Mouse (Mus musculus): Measurements from ENCODE around the gene Tanc2. TPM values are rescaled to one million over a fixed set of nuclear protein-coding genes. Genes with fewer than 3 reads are reported as not detected.

The Tanc2 gene
- polyA plus RNA-seq, 1 experiment from 2014 or later, result 4.4 TPM

DNA sequence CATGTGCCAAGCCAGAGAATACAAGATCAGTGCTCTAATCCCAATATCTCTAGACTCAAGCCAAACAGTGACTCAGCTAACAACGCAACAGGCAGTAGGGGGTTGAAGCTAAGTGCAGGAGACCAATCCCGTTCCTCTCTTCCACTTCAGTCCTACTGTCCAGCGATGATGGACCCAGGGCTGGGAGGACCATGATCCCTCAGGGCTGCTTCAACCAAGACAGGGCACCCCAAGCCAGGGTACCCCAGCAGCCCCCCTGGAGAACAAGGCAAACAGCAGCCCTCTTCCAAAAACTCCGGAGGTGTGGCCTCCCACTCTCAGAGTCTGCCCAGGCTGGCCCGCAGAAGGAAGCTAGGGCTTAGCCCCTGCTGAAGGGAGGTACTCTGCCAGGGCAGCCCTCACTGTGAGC, 344.5 kb downstream of the Tanc2 start:
- no peaks in the 10 kb centered on the region for H3K9me3 ChIP-seq (replicated peaks)
- H3K4me1 ChIP-seq, result no peaks in the 10 kb centered on the region
- no peak overlapping the region for H3K9ac ChIP-seq
- H3K27me3 ChIP-seq (replicated peaks), result peaks cover 17% of the 10 kb centered on the region; the same call in 1 of the 2 replicates
- no peak for ATAC-seq
- H3K4me3 ChIP-seq, result no peak overlapping the region
- no peak overlapping the region for H3K4me2 ChIP-seq
- WGBS (ENCODE audit: insufficient replicate concordance), result 45% methylated on average over 5 of the region's 5 CpGs
- H3K27ac ChIP-seq, result no peak overlapping the region
- no peaks in the 10 kb centered on the region for H3K36me3 ChIP-seq

- no peak overlapping the region for H3K27ac ChIP-seq
- no peak overlapping the region for H3K9ac ChIP-seq
- no peaks in the 10 kb centered on the region for H3K4me1 ChIP-seq
- no peaks in the 10 kb centered on the region for H3K36me3 ChIP-seq
- H3K27me3 ChIP-seq (replicated peaks), result peaks cover 22% of the 10 kb centered on the region
- WGBS (ENCODE audit: insufficient replicate concordance), result 55% methylated on average over 6 of the region's 6 CpGs
- H3K4me3 ChIP-seq, result no peak overlapping the region
- no peak overlapping the region for H3K4me2 ChIP-seq
- no peaks in the 10 kb centered on the region for H3K9me3 ChIP-seq (replicated peaks)
- ATAC-seq, result no peak
These were observed 345.0 kb downstream of the Tanc2 start for GRCm38 (mm10) chr11:105934816-105935215.

DNA sequence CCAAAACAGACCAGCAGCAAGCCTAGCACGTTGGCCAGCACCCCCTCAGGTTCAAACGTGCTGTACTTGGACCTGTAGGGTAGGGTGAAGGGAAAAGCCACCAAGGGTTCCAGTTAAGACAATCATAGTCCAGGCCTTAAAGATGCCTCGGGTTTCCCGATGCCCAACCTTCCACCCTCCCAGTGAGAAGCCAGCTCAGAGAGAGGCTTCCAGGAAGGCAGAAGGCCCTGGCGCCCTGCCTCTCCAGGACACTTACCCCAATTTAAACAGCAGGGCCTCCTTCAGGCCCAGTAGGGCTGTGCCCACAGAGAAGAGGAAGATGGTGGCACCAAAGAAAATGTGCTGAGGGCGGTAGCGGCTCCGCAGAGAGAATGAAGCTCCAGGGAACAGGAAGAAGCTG, 345.7 kb downstream of the Tanc2 start:
- no peaks in the 10 kb centered on the region for H3K4me1 ChIP-seq
- WGBS (ENCODE audit: insufficient replicate concordance), result 65% methylated on average over 8 of the region's 8 CpGs
- no peak overlapping the region for H3K27ac ChIP-seq
- H3K27me3 ChIP-seq (replicated peaks), result peaks cover 28% of the 10 kb centered on the region
- H3K36me3 ChIP-seq, result no peaks in the 10 kb centered on the region
- no peak overlapping the region for H3K9ac ChIP-seq
- no peaks in the 10 kb centered on the region for H3K9me3 ChIP-seq (replicated peaks)
- H3K4me2 ChIP-seq, result no peak overlapping the region
- no peak overlapping the region for H3K4me3 ChIP-seq
- ATAC-seq, result no peak

GRCm38 (mm10) chr11:105936200-105936599, 346.4 kb downstream of the Tanc2 start:
- peaks cover 34% of the 10 kb centered on the region for H3K27me3 ChIP-seq (replicated peaks)
- H3K4me3 ChIP-seq, result no peak overlapping the region
- no peaks in the 10 kb centered on the region for H3K9me3 ChIP-seq (replicated peaks)
- WGBS (ENCODE audit: insufficient replicate concordance), result 71% methylated on average over 6 of the region's 6 CpGs
- no peaks in the 10 kb centered on the region for H3K4me1 ChIP-seq
- H3K4me2 ChIP-seq, result no peak overlapping the region
- no peaks in the 10 kb centered on the region for H3K36me3 ChIP-seq
- H3K9ac ChIP-seq, result no peak overlapping the region
- no peak for ATAC-seq
- no peak overlapping the region for H3K27ac ChIP-seq

DNA sequence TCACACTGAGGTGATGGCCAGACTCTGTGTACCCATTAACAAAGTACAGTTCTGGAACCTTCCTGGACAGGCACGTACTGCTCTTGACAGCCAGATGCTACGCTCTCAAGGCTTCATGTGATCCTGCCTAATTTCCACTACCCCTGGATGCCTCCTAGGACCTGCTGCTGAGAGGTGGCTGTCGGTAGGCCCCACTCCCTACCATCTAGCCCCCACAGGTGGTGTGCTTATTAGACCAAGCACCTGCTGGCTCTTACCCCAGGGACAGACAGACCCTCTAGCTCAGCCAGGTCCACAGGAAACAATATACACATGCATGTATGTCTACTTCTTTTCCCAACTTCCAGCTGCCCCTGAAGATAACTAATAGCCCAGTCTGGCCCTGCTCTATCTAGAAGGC, 347.2 kb downstream of the Tanc2 start:
- Histone ChIP-seq H3K4me3 (no peak overlapping the region), H3K9me3 (replicated peaks) (no peaks in the 10 kb centered on the region), H3K27ac (no peak overlapping the region), H3K9ac (no peak overlapping the region), H3K36me3 (no peaks in the 10 kb centered on the region), H3K27me3 (replicated peaks) (peaks cover 42% of the 10 kb centered on the region), H3K4me2 (no peak overlapping the region), H3K4me1 (0 out of 2 replicates have a peak, but pooled peaks cover 2% of the 10 kb centered on the region)
- no peak for ATAC-seq
- WGBS (ENCODE audit: insufficient replicate concordance), result 72% methylated on average over 3 of the region's 3 CpGs

GRCm38 (mm10) chr11:105938771-105939170, 349.0 kb downstream of the Tanc2 start:
- no peak overlapping the region for H3K4me2 ChIP-seq
- ATAC-seq, result no peak
- H3K9me3 ChIP-seq (replicated peaks), result no peaks in the 10 kb centered on the region
- no peak overlapping the region for H3K9ac ChIP-seq
- no peak overlapping the region for H3K27ac ChIP-seq
- WGBS (ENCODE audit: insufficient replicate concordance), result 59% methylated on average over 9 of the region's 9 CpGs
- peaks cover 13% of the 10 kb centered on the region for H3K4me1 ChIP-seq
- H3K27me3 ChIP-seq (replicated peaks), result peaks cover 60% of the 10 kb centered on the region
- no peak overlapping the region for H3K4me3 ChIP-seq
- H3K36me3 ChIP-seq, result no peaks in the 10 kb centered on the region

- Histone ChIP-seq H3K9ac (no peak overlapping the region), H3K36me3 (no peaks in the 10 kb centered on the region), H3K27me3 (replicated peaks) (peaks cover 82% of the 10 kb centered on the region), H3K4me2 (no peak overlapping the region), H3K9me3 (replicated peaks) (no peaks in the 10 kb centered on the region), H3K4me3 (no peak overlapping the region), H3K27ac (no peak overlapping the region), H3K4me1 (peaks cover 38% of the 10 kb centered on the region)
- 53% methylated on average over 8 of the region's 8 CpGs for WGBS (ENCODE audit: insufficient replicate concordance)
- ATAC-seq, result no peak
These were observed 352.2 kb downstream of the Tanc2 start for GRCm38 (mm10) chr11:105941973-105942372.

DNA sequence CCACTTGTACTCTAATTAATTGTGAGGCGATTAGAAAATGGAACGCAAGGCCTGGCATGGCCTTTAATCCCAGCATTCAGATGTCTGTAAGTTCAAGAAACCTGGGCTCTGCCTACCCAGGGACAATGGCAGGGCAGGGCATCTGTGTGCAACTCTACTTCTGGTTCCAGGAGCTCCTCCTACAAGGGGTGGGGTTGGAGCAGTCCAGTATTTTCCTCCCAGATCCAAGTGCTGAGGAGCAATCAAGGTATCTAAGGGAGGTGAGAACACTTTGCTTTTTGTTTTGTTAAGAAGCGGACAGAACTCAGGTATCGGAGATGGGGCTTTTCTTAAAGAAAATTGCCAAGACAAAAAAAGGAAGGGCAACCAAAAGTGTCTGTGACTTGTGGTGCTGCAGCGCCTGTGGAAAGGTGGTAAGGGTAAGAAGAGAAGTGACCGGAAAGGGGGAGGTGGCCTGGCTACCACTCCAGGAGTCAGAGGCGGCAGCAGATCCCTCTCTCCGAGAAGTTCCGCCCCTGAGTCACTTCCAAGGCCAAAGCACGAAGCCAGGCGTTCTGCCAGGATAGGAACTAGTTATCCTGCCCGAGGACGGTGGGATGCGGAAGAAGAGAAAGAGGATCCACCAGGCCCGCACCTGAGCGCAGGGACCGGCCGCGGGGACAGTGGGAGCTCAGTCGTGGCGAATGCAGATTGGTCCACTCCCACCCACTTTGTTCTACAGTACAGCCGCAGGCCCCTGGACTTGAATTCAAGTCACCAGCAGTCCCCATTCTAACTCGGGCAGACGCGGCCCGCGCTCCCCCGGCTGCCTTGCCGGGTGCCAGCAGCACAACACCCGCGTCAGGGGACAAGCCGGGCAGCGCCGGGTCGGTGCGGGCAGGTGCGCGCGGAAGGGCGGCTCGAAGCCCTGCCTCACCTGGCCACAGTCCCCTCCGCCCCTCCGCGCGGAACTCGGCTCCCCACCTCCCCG, 353.6 kb downstream of the Tanc2 start:
- Histone ChIP-seq H3K9ac (peak overlapping the region; percentile 62), H3K4me2 (peak overlapping the region; percentile 98), H3K36me3 (no peaks in the 10 kb centered on the region), H3K27ac (no peak overlapping the region), H3K4me1 (peaks cover 41% of the 10 kb centered on the region), H3K9me3 (replicated peaks) (no peaks in the 10 kb centered on the region), H3K27me3 (replicated peaks) (peaks cover 78% of the 10 kb centered on the region), H3K4me3 (peak overlapping the region; percentile 68)
- 6% methylated on average over 44 of the region's 47 CpGs for WGBS (ENCODE audit: insufficient replicate concordance)
- no peak for ATAC-seq

GRCm38 (mm10) chr11:105944126-105944621, 354.4 kb downstream of the Tanc2 start:
- Histone ChIP-seq H3K9me3 (replicated peaks) (no peaks in the 10 kb centered on the region), H3K9ac (peak overlapping the region; percentile 62), H3K4me1 (peaks cover 41% of the 10 kb centered on the region), H3K27me3 (replicated peaks) (peaks cover 75% of the 10 kb centered on the region), H3K4me2 (peak overlapping the region; percentile 98), H3K36me3 (no peaks in the 10 kb centered on the region), H3K27ac (no peak overlapping the region), H3K4me3 (peak overlapping the region; percentile 68)
- WGBS (ENCODE audit: insufficient replicate concordance), result under 1% methylated on average over 58 of the region's 59 CpGs
- peak; percentile 70 for ATAC-seq

GRCm38 (mm10) chr11:105944770-105945672, 355.2 kb downstream of the Tanc2 start:
- H3K4me2 ChIP-seq, result peak overlapping the region; percentile 98
- WGBS (ENCODE audit: insufficient replicate concordance), result 64% methylated on average over 16 of the region's 16 CpGs
- H3K27me3 ChIP-seq (replicated peaks), result peaks cover 73% of the 10 kb centered on the region
- ATAC-seq, result no peak
- peaks cover 41% of the 10 kb centered on the region for H3K4me1 ChIP-seq
- no peak overlapping the region for H3K27ac ChIP-seq
- H3K36me3 ChIP-seq, result no peaks in the 10 kb centered on the region
- peak overlapping the region; percentile 68 for H3K4me3 ChIP-seq
- H3K9me3 ChIP-seq (replicated peaks), result no peaks in the 10 kb centered on the region
- peak overlapping the region; percentile 62; the same call in 1 of the 2 replicates for H3K9ac ChIP-seq

GRCm38 (mm10) chr11:105946694-105947154, 356.9 kb downstream of the Tanc2 start:
- H3K27ac ChIP-seq, result no peak overlapping the region
- 15% methylated on average over 11 of the region's 11 CpGs for WGBS (ENCODE audit: insufficient replicate concordance)
- no peak overlapping the region for H3K4me3 ChIP-seq
- ATAC-seq, result no peak
- H3K27me3 ChIP-seq (replicated peaks), result peaks cover 58% of the 10 kb centered on the region
- H3K4me2 ChIP-seq, result peak overlapping the region; percentile 11; the same call in 1 of the 2 replicates
- H3K36me3 ChIP-seq, result no peaks in the 10 kb centered on the region
- no peaks in the 10 kb centered on the region for H3K9me3 ChIP-seq (replicated peaks)
- no peak overlapping the region for H3K9ac ChIP-seq
- H3K4me1 ChIP-seq, result peaks cover 41% of the 10 kb centered on the region

Data from liver, embryonic 12.5 days (tissue).